Mouse (Mus musculus) CD4-positive naive resting alpha-beta T cell, adult 57 days (primary cell): Measurements from ENCODE around the gene Cryzl1. TPM values are rescaled to one million over a fixed set of nuclear protein-coding genes. Genes with fewer than 3 reads are reported as not detected.

ENCODE experiments used
- total RNA-seq: library from RNA; stranded (reverse); gene quantifications from one replicate; pipeline ENCODE4 v1.2.4, GENCODE M21; 2023

Cryzl1 gene
- total RNA-seq: 19.6 TPM

GRCm38 (mm10) chr16:91728123-91729065, at the start of gene Cryzl1:
Gene Cryzl1 (minus strand): TSS chr16:91728975.

GRCm38 (mm10) chr16:91729066-91729482, 299 bp upstream of the Cryzl1 start, which contains the start of gene Itsn1:
Gene Itsn1 (plus strand): TSS chr16:91729281.

DNA sequence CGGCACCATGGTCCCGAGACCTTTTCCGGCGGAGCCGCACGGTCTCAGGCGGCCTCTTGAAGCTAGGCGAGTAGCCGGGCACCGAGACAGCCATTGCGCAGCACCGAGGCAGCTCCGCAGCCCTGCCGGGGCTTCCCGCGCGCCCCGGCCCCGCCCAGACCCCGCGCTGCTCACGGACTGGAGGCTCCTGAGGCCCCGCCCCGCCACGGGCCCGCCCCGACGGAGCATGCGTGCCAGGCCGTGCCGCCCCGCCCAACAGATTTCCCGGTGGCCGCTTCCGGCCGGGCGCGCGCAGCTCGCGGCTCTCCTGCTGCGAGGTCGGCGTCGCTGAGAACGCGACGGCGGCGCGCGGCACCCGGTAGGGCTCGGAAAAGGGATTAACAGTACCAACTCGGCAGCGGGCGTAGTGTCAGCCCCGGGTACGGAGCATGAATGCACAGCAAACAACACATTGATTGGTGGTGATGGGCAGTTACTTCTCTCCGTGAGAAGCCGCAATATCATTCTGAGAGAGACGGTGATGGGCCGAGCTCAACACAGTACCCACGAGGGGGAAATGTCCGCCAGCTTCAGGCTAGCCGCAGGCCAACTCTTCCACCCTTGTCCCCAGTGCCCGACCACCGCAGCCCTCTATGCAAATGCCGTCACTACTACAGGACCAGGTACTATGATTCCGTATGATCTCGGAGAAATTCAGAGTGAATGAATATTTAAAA, 40.0 kb downstream of the Cryzl1 start, which contains the start of gene Donson:
TSS of gene Donson (minus strand) at position 152 of the 716 bp plus-strand sequence.

DNA sequence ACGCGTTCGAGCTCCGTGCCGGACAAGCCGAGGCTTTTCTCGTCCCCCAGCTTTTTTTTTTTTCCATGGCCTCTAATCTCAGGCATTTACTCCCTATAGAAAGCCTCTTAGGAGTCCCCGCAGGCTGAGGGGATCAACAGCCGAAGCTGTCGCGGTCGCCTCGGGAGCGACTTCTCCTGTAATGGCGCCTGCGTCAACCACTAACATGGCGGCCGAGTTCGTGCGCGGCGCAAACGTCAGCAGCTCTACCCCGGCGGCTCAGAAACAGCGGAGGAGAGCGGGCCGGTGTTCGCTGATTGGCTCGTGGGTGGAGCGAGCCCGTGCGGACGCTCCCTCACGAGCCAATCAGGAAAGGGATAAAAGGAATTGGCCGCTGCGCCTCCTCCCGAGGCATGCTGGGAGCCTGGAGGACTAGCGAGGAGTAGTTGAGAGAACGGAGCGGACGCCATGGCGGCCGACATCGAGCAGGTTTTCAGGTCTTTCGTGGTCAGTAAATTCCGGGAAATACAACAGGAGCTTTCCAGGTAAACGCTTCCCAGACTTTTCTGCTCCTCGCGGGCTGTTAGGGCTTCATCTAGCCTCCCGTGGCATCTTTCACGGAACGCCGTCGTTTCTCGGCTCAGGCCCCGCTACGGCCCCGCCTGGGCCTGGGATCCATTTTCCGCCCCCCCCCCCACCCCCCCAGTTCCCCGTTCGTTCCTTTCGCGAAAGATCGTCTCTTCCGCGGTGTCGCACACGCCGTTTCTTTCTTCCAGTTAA, 81.1 kb downstream of the Cryzl1 start, which contains the start of gene Son:
TSS of gene Son (plus strand) at position 46 of the 759 bp plus-strand sequence.

GRCm38 (mm10) chr16:91646681-91647419, 81.9 kb downstream of the Cryzl1 start, which contains the start of gene Gart:
Gene Gart (minus strand): TSS chr16:91646952.

Other genes with a start within 250 kb of the Cryzl1 start
- 175 TPM for gene Ifnar1, start 243.7 kb downstream of the Cryzl1 start, total RNA-seq
- gene Ifngr2, start 181.9 kb downstream of the Cryzl1 start, total RNA-seq: 135 TPM
- 21.4 TPM for gene Tmem50b, start 131.2 kb downstream of the Cryzl1 start, total RNA-seq
- 1.4 TPM for gene Dnajc28, start 109.9 kb downstream of the Cryzl1 start, total RNA-seq
- 91.0 TPM for gene Gart, start 82.0 kb downstream of the Cryzl1 start, total RNA-seq
- 464 TPM for gene Son, start 81.5 kb downstream of the Cryzl1 start, total RNA-seq
- gene Donson, start 40.2 kb downstream of the Cryzl1 start, total RNA-seq: 176 TPM
- 7.7 TPM for gene Itsn1, start 306 bp upstream of the Cryzl1 start, total RNA-seq